Mouse (Mus musculus): Measurements from ENCODE around the gene Sirt7. TPM values are rescaled to one million over a fixed set of nuclear protein-coding genes. Genes with fewer than 3 reads are reported as not detected.

Sirt7 gene
- total and polyA plus RNA-seq, 3 experiments = 35.3 to 169 (median 74.5) TPM

- Histone ChIP-seq H3K9me3 (replicated peaks) (no peaks in the 10 kb centered on the region; the same call in 1 of the 2 replicates), H3K4me1 (ENCODE audit: insufficient read depth, low read depth, low read length) (peaks cover 65% of the 10 kb centered on the region), H3K36me3 (replicated peaks) (peaks cover 74% of the 10 kb centered on the region), H3K27me3 (ENCODE audit: insufficient read depth, low read length) (no peaks in the 10 kb centered on the region), H3K4me3 (ENCODE audit: low read depth, low read length) (peak overlapping the region; percentile 81; the same call in 1 of the 2 replicates)
- ATAC-seq (ENCODE audit: extremely low read depth, insufficient number of reproducible peaks, low FRiP score, poor library complexity, severe bottlenecking) = 0 out of 2 replicates have a peak, but pooled peaks have one; percentile 25
- DNase-seq (ENCODE audit: low spot score) = peak; percentile 67
- no peak for TF ChIP-seq GATA2 (IDR thresholded peaks at IDR 0.05; ENCODE audit: borderline replicate concordance, low read depth, low read length)
- TF ChIP-seq GATA1 (IDR thresholded peaks at IDR 0.05; ENCODE audit: borderline replicate concordance, low read length) = no peak
- TF ChIP-seq CTCF (IDR thresholded peaks at IDR 0.05; ENCODE audit: low read depth, low read length) = peak; percentile 98
Observed at GRCm38 (mm10) chr11:120579316-120580107, 45.5 kb downstream of the Sirt7 start.

- DNase-seq (ENCODE audit: low spot score) = no peak
- no peaks in the 10 kb centered on the region for H3K9me3 ChIP-seq (replicated peaks)
- TF ChIP-seq TAL1 (conservative IDR thresholded peaks at IDR 0.05; ENCODE audit: low read depth, low read length) = no peak
- TF ChIP-seq CTCF (IDR thresholded peaks at IDR 0.05; ENCODE audit: low read depth, low read length) = no peak
- 0 out of 2 replicates have a peak, but pooled peaks have one; percentile 3 for TF ChIP-seq GATA2 (IDR thresholded peaks at IDR 0.05; ENCODE audit: borderline replicate concordance, low read depth, low read length)
- peaks cover 68% of the 10 kb centered on the region for H3K36me3 ChIP-seq (replicated peaks)
- H3K4me3 ChIP-seq (ENCODE audit: low read depth, low read length) = peak overlapping the region; percentile 81; the same call in 1 of the 2 replicates
- peaks cover 69% of the 10 kb centered on the region for H3K4me1 ChIP-seq (ENCODE audit: insufficient read depth, low read depth, low read length)
- no peak for ATAC-seq (ENCODE audit: extremely low read depth, insufficient number of reproducible peaks, low FRiP score, poor library complexity, severe bottlenecking)
- H3K27me3 ChIP-seq (ENCODE audit: insufficient read depth, low read length) = no peaks in the 10 kb centered on the region
Observed at GRCm38 (mm10) chr11:120578694-120579243, 46.3 kb downstream of the Sirt7 start.

GRCm38 (mm10) chr11:120578024-120578693 is 46.9 kb downstream of the Sirt7 start:
- no peaks in the 10 kb centered on the region for H3K9me3 ChIP-seq (replicated peaks)
- ATAC-seq (ENCODE audit: extremely low read depth, insufficient number of reproducible peaks, low FRiP score, poor library complexity, severe bottlenecking) = no peak
- peaks cover 69% of the 10 kb centered on the region for H3K4me1 ChIP-seq (ENCODE audit: insufficient read depth, low read depth, low read length)
- peak overlapping the region; percentile 81; the same call in 1 of the 2 replicates for H3K4me3 ChIP-seq (ENCODE audit: low read depth, low read length)
- TF ChIP-seq GATA1 (IDR thresholded peaks at IDR 0.05; ENCODE audit: borderline replicate concordance, low read length) = no peak
- TF ChIP-seq CTCF (IDR thresholded peaks at IDR 0.05; ENCODE audit: low read depth, low read length) = no peak
- no peak for TF ChIP-seq GATA2 (IDR thresholded peaks at IDR 0.05; ENCODE audit: borderline replicate concordance, low read depth, low read length)
- TF ChIP-seq POLR2AphosphoS5 (IDR thresholded peaks at IDR 0.05; ENCODE audit: insufficient replicate concordance, low read depth, low read length) = no peak
- no peak for TF ChIP-seq TAL1 (conservative IDR thresholded peaks at IDR 0.05; ENCODE audit: low read depth, low read length)
- DNase-seq (ENCODE audit: low spot score) = no peak
- H3K27me3 ChIP-seq (ENCODE audit: insufficient read depth, low read length) = no peaks in the 10 kb centered on the region
- H3K36me3 ChIP-seq (replicated peaks) = peaks cover 65% of the 10 kb centered on the region

GRCm38 (mm10) chr11:120577211-120578023 is 47.6 kb downstream of the Sirt7 start:
- Histone ChIP-seq H3K9me3 (replicated peaks) (no peaks in the 10 kb centered on the region), H3K4me1 (ENCODE audit: insufficient read depth, low read depth, low read length) (peaks cover 67% of the 10 kb centered on the region), H3K4me3 (ENCODE audit: low read depth, low read length) (no peak overlapping the region), H3K36me3 (replicated peaks) (peaks cover 61% of the 10 kb centered on the region), H3K27me3 (ENCODE audit: insufficient read depth, low read length) (no peaks in the 10 kb centered on the region)
- DNase-seq (ENCODE audit: low spot score) (no peak), ATAC-seq (ENCODE audit: extremely low read depth, insufficient number of reproducible peaks, low FRiP score, poor library complexity, severe bottlenecking) (no peak)
- TF ChIP-seq TAL1 (conservative IDR thresholded peaks at IDR 0.05; ENCODE audit: low read depth, low read length) (no peak), CTCF (IDR thresholded peaks at IDR 0.05; ENCODE audit: low read depth, low read length) (no peak), GATA2 (IDR thresholded peaks at IDR 0.05; ENCODE audit: borderline replicate concordance, low read depth, low read length) (no peak), POLR2AphosphoS5 (IDR thresholded peaks at IDR 0.05; ENCODE audit: insufficient replicate concordance, low read depth, low read length) (no peak; the same call in 1 of the 2 replicates), GATA1 (IDR thresholded peaks at IDR 0.05; ENCODE audit: borderline replicate concordance, low read length) (no peak)

- no peaks in the 10 kb centered on the region for H3K27me3 ChIP-seq (ENCODE audit: insufficient read depth, low read length)
- DNase-seq (ENCODE audit: low spot score) (no peak), ATAC-seq (ENCODE audit: extremely low read depth, insufficient number of reproducible peaks, low FRiP score, poor library complexity, severe bottlenecking) (no peak)
- H3K4me3 ChIP-seq (ENCODE audit: low read depth, low read length) = no peak overlapping the region
- TF ChIP-seq GATA1 (IDR thresholded peaks at IDR 0.05; ENCODE audit: borderline replicate concordance, low read length) (no peak), TAL1 (conservative IDR thresholded peaks at IDR 0.05; ENCODE audit: low read depth, low read length) (no peak), GATA2 (IDR thresholded peaks at IDR 0.05; ENCODE audit: borderline replicate concordance, low read depth, low read length) (no peak), POLR2AphosphoS5 (IDR thresholded peaks at IDR 0.05; ENCODE audit: insufficient replicate concordance, low read depth, low read length) (no peak), CTCF (IDR thresholded peaks at IDR 0.05; ENCODE audit: low read depth, low read length) (no peak)
- H3K4me1 ChIP-seq (ENCODE audit: insufficient read depth, low read depth, low read length) = peaks cover 67% of the 10 kb centered on the region
- no peaks in the 10 kb centered on the region for H3K9me3 ChIP-seq (replicated peaks)
- H3K36me3 ChIP-seq (replicated peaks) = peaks cover 59% of the 10 kb centered on the region
Observed at GRCm38 (mm10) chr11:120576365-120576981, 48.6 kb downstream of the Sirt7 start.
